Mouse (Mus musculus): ENCODE measurements around the gene Letmd1.
"Not testable (repeated sequence)": the region's sequence is repeated elsewhere in the genome, so short reads cannot be mapped to it uniquely, and the experiment has no call there.

Gene Letmd1

DNA sequence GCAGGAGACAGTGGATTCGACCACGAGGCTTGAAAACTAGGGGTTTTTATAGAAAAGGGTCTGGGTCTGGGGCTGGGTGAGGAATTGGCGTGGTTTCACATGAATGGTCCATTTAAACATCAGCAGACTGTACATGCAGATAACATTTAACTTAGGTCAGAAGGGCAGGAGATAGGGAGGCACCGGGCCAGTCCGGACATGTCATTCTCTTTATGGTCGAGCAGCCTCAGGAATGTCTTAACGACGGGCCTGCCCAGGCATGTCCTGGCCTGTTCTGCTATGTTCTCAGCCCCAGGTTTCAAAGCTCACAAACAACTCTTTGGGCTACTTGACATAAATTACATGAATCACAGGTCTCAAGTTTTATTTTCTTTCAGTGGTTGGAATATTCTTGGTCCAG is 30.7 kb downstream of the Letmd1 start:
- not testable (repeated sequence) for DNase-seq (ENCODE audit: low read depth, low spot score)

DNA sequence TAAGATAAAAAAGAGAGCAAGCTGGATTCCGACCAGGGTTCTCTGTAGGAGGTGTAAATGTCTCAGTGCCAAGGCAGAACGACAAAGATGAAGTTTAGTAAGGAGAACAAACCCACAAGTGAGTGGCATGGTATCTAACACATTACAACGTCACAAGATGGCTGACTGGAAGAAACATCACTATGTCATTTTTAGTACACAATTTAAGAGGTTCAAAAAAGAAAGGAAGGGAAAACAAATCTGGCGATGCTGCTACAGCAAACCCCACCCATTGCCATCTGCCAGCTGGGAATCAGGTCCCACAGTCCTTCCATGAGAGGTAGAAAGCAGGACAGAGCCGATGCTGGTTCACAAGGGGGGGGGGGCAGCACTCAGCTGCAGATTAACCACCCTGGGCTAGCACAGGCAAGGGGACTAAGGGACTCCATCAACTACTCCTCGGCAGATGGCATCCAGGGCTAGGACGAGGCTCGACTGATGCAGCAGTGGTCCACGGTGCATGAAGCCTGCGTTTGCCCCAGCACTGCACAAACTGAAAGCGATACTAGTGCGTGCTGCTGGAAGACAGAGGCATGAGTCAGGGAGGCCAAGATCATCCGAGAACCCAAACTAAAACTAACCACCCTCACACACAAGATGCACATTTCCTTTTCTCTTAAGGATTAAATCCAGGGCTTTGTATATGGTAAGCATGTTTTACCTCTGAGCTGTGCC is 39.8 kb downstream of the Letmd1 start:
- DNase-seq (ENCODE audit: low read depth, low spot score): no peak

DNA sequence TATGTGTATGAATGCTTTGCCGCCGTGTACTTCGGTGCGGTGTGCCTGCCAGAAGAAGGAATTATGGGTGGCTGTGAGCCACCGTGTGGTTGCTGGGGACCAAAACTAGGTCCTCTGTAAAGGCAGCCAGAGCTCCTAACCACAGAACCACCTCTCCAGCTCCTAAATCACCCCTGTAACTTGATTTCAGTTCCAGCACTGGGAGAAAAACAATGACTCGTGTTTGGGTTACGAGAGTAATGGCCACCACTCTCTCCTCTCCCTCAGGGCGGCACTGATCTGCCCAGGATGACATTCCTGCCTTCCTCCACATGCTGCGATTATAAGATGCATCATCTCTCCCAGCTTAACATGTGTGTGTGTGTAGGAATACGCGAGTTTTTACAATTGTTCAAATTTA is 41.2 kb downstream of the Letmd1 start:
- DNase-seq (ENCODE audit: low read depth, low spot score): no peak

DNA sequence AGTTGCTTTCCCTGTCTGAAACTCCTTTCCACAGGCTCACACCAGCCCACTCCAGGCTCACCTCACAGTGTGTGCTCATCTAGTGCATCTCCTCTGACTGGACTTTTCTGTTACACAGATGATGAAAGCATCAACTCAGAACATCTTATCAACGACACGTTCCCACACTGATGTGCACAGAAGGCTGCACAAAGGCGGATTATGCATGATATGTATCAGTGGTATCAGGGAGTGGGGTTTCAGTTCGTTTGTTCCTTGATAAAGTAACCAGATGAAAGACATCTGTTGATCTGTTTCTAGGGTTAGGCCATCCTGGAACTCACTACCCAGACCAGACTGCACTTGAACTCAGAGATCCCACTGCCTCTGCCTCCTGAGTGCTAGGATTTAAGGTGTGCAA is 44.6 kb downstream of the Letmd1 start:
- DNase-seq (ENCODE audit: low read depth, low spot score): no peak

DNA sequence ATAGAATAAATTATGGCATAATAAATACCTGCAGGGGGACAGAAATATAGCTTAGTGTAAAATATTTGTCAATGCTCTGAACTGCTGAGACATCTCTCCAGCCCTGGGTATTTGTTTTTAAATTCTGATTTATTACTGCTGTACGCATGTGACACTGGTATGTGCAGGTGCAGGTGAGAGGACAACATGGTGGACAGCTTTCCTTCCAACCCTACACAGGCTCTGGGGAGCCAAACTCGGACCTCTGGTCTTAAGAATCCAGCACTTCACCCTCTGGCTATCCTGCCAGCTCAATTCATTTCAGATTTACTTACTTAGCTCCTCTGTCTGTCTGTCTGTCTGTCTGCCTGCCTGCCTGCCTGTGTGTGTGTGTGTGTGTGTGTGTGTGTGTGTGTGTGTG is 46.3 kb downstream of the Letmd1 start:
- DNase-seq (ENCODE audit: low read depth, low spot score): no peak

DNA sequence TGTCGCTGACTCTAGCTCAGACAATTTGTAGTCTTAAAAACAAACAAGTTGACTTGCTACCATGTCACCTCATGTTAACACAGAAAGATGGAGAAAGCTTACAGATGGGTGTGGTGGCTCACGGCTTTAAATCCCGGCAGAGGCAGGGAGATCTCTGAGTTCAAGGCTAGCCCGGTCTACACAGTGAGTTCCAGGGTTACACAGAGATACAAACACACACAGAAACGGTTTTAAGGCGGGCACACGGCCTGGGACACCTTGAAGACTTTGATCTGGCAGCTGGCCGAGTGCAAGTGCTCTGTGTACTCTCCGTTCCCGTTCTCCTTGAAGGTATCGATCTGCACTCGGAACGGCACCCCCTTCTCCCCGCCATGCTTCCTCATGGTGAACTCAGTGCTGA is 51.5 kb downstream of the Letmd1 start:
- no peak for DNase-seq (ENCODE audit: low read depth, low spot score)

DNA sequence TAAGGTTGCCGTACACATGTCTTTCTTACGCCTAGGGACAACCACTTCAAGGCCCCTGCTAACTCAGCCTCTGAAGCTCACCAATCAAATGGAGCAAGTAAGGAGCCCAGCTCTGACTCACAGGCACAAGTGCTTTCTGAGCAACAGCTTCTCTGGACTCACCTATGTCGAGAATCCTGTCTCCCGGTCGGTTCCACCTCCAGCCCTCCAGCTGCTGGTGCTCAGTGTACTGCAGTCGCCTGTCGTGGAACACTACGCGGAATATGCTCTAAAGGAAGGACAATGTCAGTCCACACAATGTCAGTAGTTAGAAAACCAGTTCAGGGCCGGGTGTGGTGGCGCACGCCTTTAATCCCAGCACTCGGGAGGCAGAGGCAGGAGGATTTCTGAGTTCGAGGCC is 56.6 kb downstream of the Letmd1 start:
- DNase-seq (ENCODE audit: low read depth, low spot score): no peak

DNA sequence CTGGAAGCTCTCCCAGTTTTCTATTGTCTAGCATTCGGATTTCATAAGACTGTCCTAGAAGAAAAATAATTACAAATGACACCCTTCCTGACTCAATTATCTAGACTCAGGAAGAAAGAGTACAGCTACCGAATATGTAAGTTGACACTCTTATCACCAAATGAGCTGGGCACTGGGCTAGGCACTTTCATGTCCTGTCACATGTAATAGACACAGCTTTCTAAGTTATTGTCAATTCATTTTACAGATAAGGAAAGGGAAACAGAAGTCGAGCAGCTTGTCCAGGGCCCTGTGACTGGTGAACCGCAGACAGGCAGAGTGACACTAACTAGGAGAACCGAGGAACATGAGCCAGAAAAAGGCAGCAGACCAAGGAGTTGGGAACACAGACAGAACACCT is 59.1 kb downstream of the Letmd1 start:
- no peak for DNase-seq (ENCODE audit: low read depth, low spot score)

Data from CD4-positive helper T cell, adult 2 months (primary cell).